Mouse (Mus musculus) limb, embryonic 10.5 days (tissue): ENCODE measurements at regions not wholly inside any gene's neighbourhood (a gene's known extent, or its start where the extent isn't known, plus 50 kb on each side); places are given as distances from the start of the nearest gene placed in this dataset.

Experiments
- DNase-seq: peaks from one replicate; pipeline ENCODE4 v3.0.0-alpha.2; 2017; ENCODE audit warnings: low spot score
- H3K27ac ChIP-seq: fragments of 300-500 bp; sonication (generic); 2 replicates; pipeline ENCODE4 v1.5.1; 2016; ENCODE audit warnings: mild to moderate bottlenecking
- H3K27me3 ChIP-seq: fragments of 300-500 bp; sonication (generic); 2 replicates; pipeline ENCODE4 v1.6.1; 2016; ENCODE audit warnings: low read depth, mild to moderate bottlenecking; ENCODE audit not compliant: poor library complexity, severe bottlenecking
- H3K36me3 ChIP-seq: fragments of 300-500 bp; sonication (generic); 2 replicates; pipeline ENCODE4 v1.6.1; 2016; ENCODE audit warnings: mild to moderate bottlenecking, moderate library complexity
- H3K4me1 ChIP-seq: fragments of 300-500 bp; sonication (generic); 2 replicates; pipeline ENCODE4 v1.6.1; 2016
- H3K4me3 ChIP-seq: fragments of 300-500 bp; sonication (generic); 2 replicates; pipeline ENCODE4 v1.5.1; 2016; ENCODE audit warnings: mild to moderate bottlenecking, moderate library complexity
- H3K9me3 ChIP-seq: fragments of 300-500 bp; sonication (generic); replicated peaks from 2 replicates; pipeline ENCODE4 v1.6.1; 2016; ENCODE audit warnings: mild to moderate bottlenecking
- WGBS: fragments of 180-500 bp; shearing (Covaris S2); methylation state at CpG from one replicate; pipeline ENCODE4 v1.1.7; 2016; 5-methylcytosine and 5-hydroxymethylcytosine counted together

GRCm38 (mm10) chr11:56269915-56270493, 229.2 kb upstream of the Nmur2 start:
- WGBS: 24% methylated on average over 3 of the region's 3 CpGs
- no peaks in the 10 kb centered on the region for H3K27me3 ChIP-seq
- no peak overlapping the region for H3K4me3 ChIP-seq
- no peaks in the 10 kb centered on the region for H3K9me3 ChIP-seq
- H3K36me3 ChIP-seq: no peaks in the 10 kb centered on the region
- no peak for DNase-seq
- peaks cover 7% of the 10 kb centered on the region; the same call in 1 of the 2 replicates for H3K4me1 ChIP-seq
- no peak overlapping the region for H3K27ac ChIP-seq

- Histone ChIP-seq H3K4me1 (no peaks in the 10 kb centered on the region), H3K27ac (no peak overlapping the region), H3K9me3 (no peaks in the 10 kb centered on the region), H3K4me3 (no peak overlapping the region), H3K27me3 (no peaks in the 10 kb centered on the region), H3K36me3 (no peaks in the 10 kb centered on the region)
- 96% methylated on average over 10 of the region's 10 CpGs for WGBS
- no peak for DNase-seq
Measured at GRCm38 (mm10) chr11:56262726-56263125, 221.9 kb upstream of the Nmur2 start.

- 89% methylated on average over 2 of the region's 2 CpGs for WGBS
- H3K27me3 ChIP-seq: no peaks in the 10 kb centered on the region
- H3K36me3 ChIP-seq: no peaks in the 10 kb centered on the region
- no peak overlapping the region for H3K4me3 ChIP-seq
- no peak overlapping the region for H3K27ac ChIP-seq
- H3K9me3 ChIP-seq: no peaks in the 10 kb centered on the region
- no peaks in the 10 kb centered on the region for H3K4me1 ChIP-seq
- DNase-seq: no peak
Measured at GRCm38 (mm10) chr11:56256356-56256755, 215.5 kb upstream of the Nmur2 start.

GRCm38 (mm10) chr11:56254437-56254836, 213.6 kb upstream of the Nmur2 start:
- Histone ChIP-seq H3K27me3 (no peaks in the 10 kb centered on the region), H3K9me3 (no peaks in the 10 kb centered on the region), H3K4me1 (no peaks in the 10 kb centered on the region), H3K4me3 (no peak overlapping the region), H3K27ac (no peak overlapping the region), H3K36me3 (no peaks in the 10 kb centered on the region)
- WGBS: 91% methylated on average over 3 of the region's 3 CpGs
- DNase-seq: no peak

- H3K9me3 ChIP-seq: no peaks in the 10 kb centered on the region
- no peak overlapping the region for H3K4me3 ChIP-seq
- H3K4me1 ChIP-seq: peaks cover 3% of the 10 kb centered on the region; the same call in 1 of the 2 replicates
- 55% methylated on average over 4 of the region's 4 CpGs for WGBS
- H3K27me3 ChIP-seq: no peaks in the 10 kb centered on the region
- H3K36me3 ChIP-seq: no peaks in the 10 kb centered on the region
- DNase-seq: no peak
- no peak overlapping the region for H3K27ac ChIP-seq
Measured at GRCm38 (mm10) chr11:56247333-56247823, 206.6 kb upstream of the Nmur2 start.

GRCm38 (mm10) chr11:56246549-56247332, 205.9 kb upstream of the Nmur2 start:
- no peaks in the 10 kb centered on the region for H3K27me3 ChIP-seq
- H3K27ac ChIP-seq: no peak overlapping the region
- 65% methylated on average over 5 of the region's 5 CpGs for WGBS
- H3K4me3 ChIP-seq: no peak overlapping the region
- no peaks in the 10 kb centered on the region for H3K9me3 ChIP-seq
- peaks cover 3% of the 10 kb centered on the region; the same call in 1 of the 2 replicates for H3K4me1 ChIP-seq
- DNase-seq: no peak
- no peaks in the 10 kb centered on the region for H3K36me3 ChIP-seq

GRCm38 (mm10) chr11:56244951-56245350, 204.1 kb upstream of the Nmur2 start:
- Histone ChIP-seq H3K27ac (no peak overlapping the region), H3K27me3 (no peaks in the 10 kb centered on the region), H3K4me3 (no peak overlapping the region), H3K36me3 (no peaks in the 10 kb centered on the region), H3K4me1 (peaks cover 3% of the 10 kb centered on the region; the same call in 1 of the 2 replicates), H3K9me3 (no peaks in the 10 kb centered on the region)
- WGBS: 73% methylated on average over 2 of the region's 2 CpGs
- no peak for DNase-seq

GRCm38 (mm10) chr11:56243447-56243846, 202.6 kb upstream of the Nmur2 start:
- no peaks in the 10 kb centered on the region for H3K27me3 ChIP-seq
- H3K27ac ChIP-seq: no peak overlapping the region
- WGBS: 79% methylated on average over 8 of the region's 8 CpGs

GRCm38 (mm10) chr11:56238745-56239144, 197.9 kb upstream of the Nmur2 start:
- Histone ChIP-seq H3K36me3 (no peaks in the 10 kb centered on the region), H3K4me1 (no peaks in the 10 kb centered on the region), H3K27me3 (no peaks in the 10 kb centered on the region), H3K9me3 (no peaks in the 10 kb centered on the region), H3K4me3 (no peak overlapping the region), H3K27ac (no peak overlapping the region)
- 67% methylated on average over 4 of the region's 4 CpGs for WGBS
- no peak for DNase-seq

More at GRCm38 (mm10) chr11:56243447-56243846, 202.6 kb upstream of the Nmur2 start:
- DNase-seq: no peak
- H3K9me3 ChIP-seq: no peaks in the 10 kb centered on the region
- no peaks in the 10 kb centered on the region for H3K36me3 ChIP-seq
- H3K4me3 ChIP-seq: no peak overlapping the region
- peaks cover 3% of the 10 kb centered on the region; the same call in 1 of the 2 replicates for H3K4me1 ChIP-seq

GRCm38 (mm10) chr11:56224999-56225398, 184.2 kb upstream of the Nmur2 start:
- no peaks in the 10 kb centered on the region for H3K9me3 ChIP-seq
- DNase-seq: no peak
- H3K4me3 ChIP-seq: no peak overlapping the region
- no peaks in the 10 kb centered on the region for H3K36me3 ChIP-seq
- 92% methylated on average over 2 of the region's 2 CpGs for WGBS
- H3K27me3 ChIP-seq: no peaks in the 10 kb centered on the region
- H3K27ac ChIP-seq: no peak overlapping the region
- no peaks in the 10 kb centered on the region for H3K4me1 ChIP-seq

- no peaks in the 10 kb centered on the region for H3K36me3 ChIP-seq
- H3K27ac ChIP-seq: no peak overlapping the region
- H3K4me3 ChIP-seq: no peak overlapping the region
- DNase-seq: no peak
- H3K27me3 ChIP-seq: no peaks in the 10 kb centered on the region
- WGBS: 93% methylated on average over 2 of the region's 2 CpGs
- no peaks in the 10 kb centered on the region for H3K4me1 ChIP-seq
- H3K9me3 ChIP-seq: no peaks in the 10 kb centered on the region
Measured at GRCm38 (mm10) chr11:56215706-56216105, 174.9 kb upstream of the Nmur2 start.

- Histone ChIP-seq H3K27me3 (no peaks in the 10 kb centered on the region), H3K4me1 (no peaks in the 10 kb centered on the region), H3K36me3 (no peaks in the 10 kb centered on the region), H3K27ac (no peak overlapping the region), H3K4me3 (no peak overlapping the region), H3K9me3 (no peaks in the 10 kb centered on the region)
- no peak for DNase-seq
- 92% methylated on average over 3 of the region's 3 CpGs for WGBS
Measured at GRCm38 (mm10) chr11:56201844-56202243, 161.0 kb upstream of the Nmur2 start.

GRCm38 (mm10) chr11:56195316-56195715, 154.5 kb upstream of the Nmur2 start:
- 73% methylated on average over 3 of the region's 3 CpGs for WGBS
- no peaks in the 10 kb centered on the region for H3K27me3 ChIP-seq
- no peaks in the 10 kb centered on the region for H3K9me3 ChIP-seq
- no peak for DNase-seq
- no peak overlapping the region for H3K4me3 ChIP-seq
- H3K27ac ChIP-seq: no peak overlapping the region
- no peaks in the 10 kb centered on the region for H3K36me3 ChIP-seq
- H3K4me1 ChIP-seq: no peaks in the 10 kb centered on the region
